Mouse (Mus musculus) mouse trophoblast stem cell (cell line): ENCODE data around the gene Tnrc6b.

ENCODE experiments used
- in situ Hi-C, 2 experiments: fragments of 300-500 bp; cut with MseI, MboI; formaldehyde crosslinking; loops; 2 replicates in 1 of 2; 3 replicates in 1 of 2; pipeline ENCODE4 v1.15.1; 2025

Gene Tnrc6b

GRCm38 (mm10) chr15:80701481-80702257 lies 9.4 kb upstream of the Tnrc6b start:
- in situ Hi-C loops, result loop anchor here (5.0 to 10.0 kb wide), 3 partner anchors 69 to 434 kb away; partner anchors contain the start of gene Adsl (in 1 of the 2)

- in situ Hi-C loops, result loop anchor here (5.0 to 10.0 kb wide), 3 partner anchors 71 to 436 kb away; partner anchors contain the start of gene Adsl (in 1 of the 2)
These were observed 8.2 kb upstream of the Tnrc6b start for GRCm38 (mm10) chr15:80702910-80703309.

GRCm38 (mm10) chr15:80703495-80703894 lies 7.6 kb upstream of the Tnrc6b start:
- in situ Hi-C loops, result loop anchor here (5.0 to 10.0 kb wide), 3 partner anchors 71 to 436 kb away; partner anchors contain the start of gene Adsl (in 1 of the 2)

GRCm38 (mm10) chr15:80704267-80704666 lies 6.8 kb upstream of the Tnrc6b start:
- in situ Hi-C loops, result loop anchor here (5.0 to 10.0 kb wide), 3 partner anchors 72 to 437 kb away; partner anchors contain the start of gene Adsl (in 1 of the 2)

GRCm38 (mm10) chr15:80705828-80706549 lies 5.1 kb upstream of the Tnrc6b start:
- in situ Hi-C loops, result loop anchor here in 1 of 2 experiments (10.0 kb wide), 1 partner anchor 239 kb away; the partner anchor contains the start of gene Adsl

GRCm38 (mm10) chr15:80706596-80706995 lies 4.5 kb upstream of the Tnrc6b start:
- in situ Hi-C loops, result loop anchor here in 1 of 2 experiments (10.0 kb wide), 1 partner anchor 238 kb away; the partner anchor contains the start of gene Adsl

GRCm38 (mm10) chr15:80707088-80707487 lies 4.0 kb upstream of the Tnrc6b start:
- in situ Hi-C loops, result loop anchor here in 1 of 2 experiments (10.0 kb wide), 1 partner anchor 238 kb away; the partner anchor contains the start of gene Adsl

- in situ Hi-C loops, result loop anchor here in 1 of 2 experiments (10.0 kb wide), 1 partner anchor 235 kb away; the partner anchor contains the start of gene Adsl
These were observed 1.5 kb upstream of the Tnrc6b start for GRCm38 (mm10) chr15:80709593-80709992.

GRCm38 (mm10) chr15:80710257-80710607 lies 881 bp upstream of the Tnrc6b start:
- in situ Hi-C loops, result no loop called here

GRCm38 (mm10) chr15:80711401-80712151 lies 463 bp downstream of the Tnrc6b start:
- in situ Hi-C loops, result no loop called here

GRCm38 (mm10) chr15:80714299-80714698 lies 3.2 kb downstream of the Tnrc6b start:
- in situ Hi-C loops, result no loop called here

- in situ Hi-C loops, result no loop called here
These were observed 5.6 kb downstream of the Tnrc6b start for GRCm38 (mm10) chr15:80716631-80717135.

GRCm38 (mm10) chr15:80717431-80717830 lies 6.3 kb downstream of the Tnrc6b start:
- in situ Hi-C loops, result no loop called here

GRCm38 (mm10) chr15:80720249-80720648 lies 9.1 kb downstream of the Tnrc6b start:
- in situ Hi-C loops, result no loop called here

GRCm38 (mm10) chr15:80721861-80722260 lies 10.7 kb downstream of the Tnrc6b start:
- in situ Hi-C loops, result no loop called here

GRCm38 (mm10) chr15:80722366-80722765 lies 11.3 kb downstream of the Tnrc6b start:
- in situ Hi-C loops, result no loop called here

GRCm38 (mm10) chr15:80729477-80729876 lies 18.4 kb downstream of the Tnrc6b start:
- in situ Hi-C loops, result no loop called here

GRCm38 (mm10) chr15:80731043-80731442 lies 19.9 kb downstream of the Tnrc6b start:
- in situ Hi-C loops, result no loop called here

GRCm38 (mm10) chr15:80731511-80731910 lies 20.4 kb downstream of the Tnrc6b start:
- in situ Hi-C loops, result no loop called here

GRCm38 (mm10) chr15:80732266-80733030 lies 21.3 kb downstream of the Tnrc6b start:
- in situ Hi-C loops, result no loop called here
